Mouse (Mus musculus) layer of hippocampus, postnatal 25 days (tissue): Measurements from ENCODE around the gene Cemip. TPM values are rescaled to one million over a fixed set of nuclear protein-coding genes. Genes with fewer than 3 reads are reported as not detected.
A peak's percentile ranks its signal among the peaks of the same experiment; 100 is the strongest.

Experiments used
- DNase-seq, 2 experiments: peaks; one replicate each; pipeline ENCODE4 v3.0.0; 2022; ENCODE audit warnings: mixed read lengths in 2 of 2, low spot score in 1 of 2; ENCODE audit errors: extremely low spot score in 1 of 2
- total RNA-seq, 2 experiments: library from RNA; stranded (reverse); gene quantifications; 2 replicates each; pipeline ENCODE4 v1.2.3; 2021

Cemip gene
- total RNA-seq, 2 experiments from 2014 or later: 21.6 to 25.9 TPM

DNA sequence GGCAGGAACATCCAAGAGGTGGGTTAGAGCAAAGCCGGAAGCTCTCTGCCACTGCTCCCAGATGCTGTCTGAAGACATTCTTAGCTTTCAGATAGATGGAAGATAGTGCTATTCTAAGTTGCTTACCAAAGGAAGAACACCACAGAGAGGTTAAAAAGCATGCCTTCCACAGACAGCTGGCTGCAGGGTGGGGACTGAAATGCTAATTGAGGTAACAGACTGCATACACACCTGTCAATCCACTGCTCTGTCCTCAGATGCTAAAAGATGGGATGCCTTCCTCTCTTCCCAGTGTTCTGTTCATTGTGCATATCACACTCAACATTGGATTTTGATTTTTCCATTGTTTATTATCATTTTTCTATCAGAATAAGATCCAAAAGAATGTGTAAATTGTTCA, 11.8 kb upstream of the Cemip start:
- DNase-seq: no peak

- peak in 1 of 2 experiments; percentile 45 for DNase-seq
These were observed 10.2 kb upstream of the Cemip start for GRCm38 (mm10) chr7:84096501-84096900.

DNA sequence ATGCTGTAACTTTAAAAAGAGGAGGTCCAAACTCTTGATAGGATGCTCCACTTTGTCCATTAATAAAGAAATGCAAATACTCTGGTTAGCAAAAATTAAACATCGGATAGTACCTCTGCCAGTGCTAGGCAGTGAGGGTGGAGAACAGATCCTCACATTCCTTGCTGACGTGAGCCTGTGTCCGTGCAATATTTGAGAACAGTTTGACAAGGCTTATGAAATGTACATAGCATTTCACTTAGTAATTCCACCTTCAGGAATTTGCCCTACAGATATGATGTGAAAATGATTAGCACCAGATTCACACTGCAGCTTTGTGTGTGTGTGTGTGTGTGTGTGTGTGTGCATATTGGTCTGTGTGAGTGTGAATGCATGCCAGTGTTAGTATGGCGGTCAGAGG, 4.5 kb upstream of the Cemip start:
- DNase-seq: no peak

DNA sequence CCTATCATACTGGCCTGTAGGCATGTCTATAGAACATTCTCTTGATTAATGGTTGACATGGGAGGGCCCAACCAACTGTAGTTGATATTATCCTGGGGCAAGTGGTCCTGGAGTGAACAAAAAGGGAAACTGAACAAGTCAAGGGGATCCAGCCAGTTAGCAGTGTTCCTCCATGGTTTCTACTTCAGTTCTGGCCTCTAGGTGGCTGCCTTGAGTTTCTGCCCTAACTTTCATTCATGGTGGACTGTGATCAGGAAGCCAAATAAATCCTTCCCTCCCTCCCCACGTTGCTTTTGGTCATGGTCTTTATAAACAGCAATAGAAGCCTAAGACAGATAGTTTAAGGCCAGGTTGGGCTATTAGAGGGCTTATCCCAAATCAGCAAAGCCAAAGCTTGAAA, 3.5 kb upstream of the Cemip start:
- DNase-seq: no peak

- peak; percentile 31 to 82 for DNase-seq
These were observed 2.7 kb upstream of the Cemip start for GRCm38 (mm10) chr7:84088971-84089370.

DNA sequence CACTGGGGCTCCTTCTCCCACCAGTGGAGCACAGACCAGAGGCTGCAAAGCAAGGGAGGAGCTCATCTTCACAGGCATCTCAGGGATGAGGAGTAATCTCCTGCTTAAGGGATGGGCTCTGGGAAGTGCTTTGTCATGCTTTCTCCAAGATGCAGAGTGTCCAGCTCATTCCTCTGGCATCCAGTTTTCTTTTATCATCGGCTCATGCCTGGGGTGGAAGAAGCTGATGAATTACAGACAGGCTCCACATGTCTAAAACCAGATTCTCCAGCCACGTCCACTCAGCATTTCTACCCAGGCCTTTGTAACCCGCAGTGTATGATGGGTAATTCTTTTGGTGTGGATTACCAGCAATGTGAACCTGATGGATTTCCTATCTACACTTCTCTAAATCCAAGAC, 1.9 kb upstream of the Cemip start:
- no peak for DNase-seq

- peak; percentile 23 to 40 for DNase-seq
These were observed 1.0 kb downstream of the Cemip start for GRCm38 (mm10) chr7:84085049-84085945.

- no peak for DNase-seq
These were observed 8.9 kb downstream of the Cemip start for GRCm38 (mm10) chr7:84077257-84078013.

DNA sequence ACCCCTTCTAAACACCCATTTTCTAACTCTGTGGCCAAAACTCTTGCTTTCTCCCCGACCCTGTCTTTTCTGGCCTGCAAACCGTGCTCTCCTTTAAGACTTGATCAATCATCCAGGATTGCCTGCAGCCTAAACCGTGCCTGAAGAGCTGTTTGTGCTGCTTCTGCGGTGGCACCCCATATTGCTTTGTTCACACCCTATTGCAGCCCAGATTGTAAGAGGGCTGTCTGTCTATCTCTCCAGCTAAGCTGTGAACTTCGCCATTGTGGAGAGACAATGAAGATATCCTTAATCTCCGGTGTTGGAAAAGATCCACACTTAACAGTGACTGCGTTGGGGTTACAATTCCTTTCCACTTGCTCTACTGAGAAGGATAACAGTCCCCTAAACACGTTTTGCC, 12.0 kb downstream of the Cemip start:
- DNase-seq: no peak

- DNase-seq: no peak
These were observed 12.4 kb downstream of the Cemip start for GRCm38 (mm10) chr7:84073856-84074255.

DNA sequence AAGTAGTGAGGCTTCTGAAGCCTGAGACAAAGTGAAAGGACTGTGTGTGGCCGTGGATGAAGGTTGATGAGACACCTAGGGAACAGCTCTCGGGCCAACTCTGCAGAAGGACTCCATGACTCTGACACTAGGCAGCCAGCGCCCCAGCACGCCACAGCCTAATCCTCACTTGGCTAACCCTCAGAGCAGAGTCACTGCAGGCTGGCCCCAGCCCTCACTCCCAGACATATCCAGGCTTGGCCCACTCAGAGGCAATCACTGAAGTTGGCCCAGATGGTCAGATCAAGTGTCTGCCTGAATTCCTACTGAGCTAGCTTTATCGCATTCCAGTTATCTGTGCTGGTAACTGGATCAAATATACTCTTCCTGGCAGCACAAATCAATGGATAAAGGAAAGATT, 17.4 kb downstream of the Cemip start:
- DNase-seq: no peak

DNA sequence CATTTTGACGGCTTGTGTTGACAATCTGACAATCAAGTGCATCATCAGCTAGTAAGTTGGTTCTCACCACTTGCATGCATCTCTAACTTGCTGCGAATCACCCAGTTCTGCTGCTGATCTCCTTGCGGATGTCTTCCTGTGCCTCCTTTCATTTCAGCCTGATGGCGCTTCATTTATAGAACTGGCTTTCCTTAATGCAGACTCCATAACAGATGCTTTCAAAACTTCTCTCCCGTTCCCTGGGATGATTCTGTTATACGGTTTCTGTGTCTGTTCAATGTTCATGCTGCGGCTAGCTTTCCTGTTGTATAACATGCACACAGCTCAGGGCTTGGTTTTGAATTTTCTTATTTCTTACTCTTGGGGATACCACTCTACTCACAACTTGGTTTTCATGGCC, 26.5 kb downstream of the Cemip start:
- DNase-seq: no peak

GRCm38 (mm10) chr7:84055961-84056629, 30.2 kb downstream of the Cemip start:
- no peak for DNase-seq

DNA sequence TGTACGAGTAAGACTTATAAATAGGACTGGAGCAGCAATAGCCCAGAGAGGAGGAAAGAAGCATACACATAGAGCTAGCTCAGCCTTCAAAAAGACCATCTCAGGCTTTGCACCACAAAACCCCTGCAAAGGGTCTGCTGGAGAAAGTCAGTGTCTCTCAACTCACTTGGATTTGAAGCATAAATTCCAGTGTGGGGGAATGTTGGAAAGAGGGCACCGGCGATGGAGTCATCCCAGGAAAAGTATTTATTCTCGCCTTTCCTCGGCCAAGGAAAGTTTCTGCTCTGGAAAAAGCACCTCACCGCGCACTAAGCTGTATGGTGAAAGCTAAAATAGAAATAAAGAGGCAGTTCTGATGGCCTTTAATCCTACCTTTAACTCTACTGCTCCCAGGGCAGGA, 32.4 kb downstream of the Cemip start:
- DNase-seq: no peak

GRCm38 (mm10) chr7:84051423-84051822, 34.9 kb downstream of the Cemip start:
- DNase-seq: no peak

GRCm38 (mm10) chr7:84045546-84045945, 40.8 kb downstream of the Cemip start:
- no peak for DNase-seq

GRCm38 (mm10) chr7:84044581-84045290, 41.6 kb downstream of the Cemip start:
- peak; percentile 46 to 54 for DNase-seq

GRCm38 (mm10) chr7:84042726-84043125, 43.6 kb downstream of the Cemip start:
- DNase-seq: no peak

DNA sequence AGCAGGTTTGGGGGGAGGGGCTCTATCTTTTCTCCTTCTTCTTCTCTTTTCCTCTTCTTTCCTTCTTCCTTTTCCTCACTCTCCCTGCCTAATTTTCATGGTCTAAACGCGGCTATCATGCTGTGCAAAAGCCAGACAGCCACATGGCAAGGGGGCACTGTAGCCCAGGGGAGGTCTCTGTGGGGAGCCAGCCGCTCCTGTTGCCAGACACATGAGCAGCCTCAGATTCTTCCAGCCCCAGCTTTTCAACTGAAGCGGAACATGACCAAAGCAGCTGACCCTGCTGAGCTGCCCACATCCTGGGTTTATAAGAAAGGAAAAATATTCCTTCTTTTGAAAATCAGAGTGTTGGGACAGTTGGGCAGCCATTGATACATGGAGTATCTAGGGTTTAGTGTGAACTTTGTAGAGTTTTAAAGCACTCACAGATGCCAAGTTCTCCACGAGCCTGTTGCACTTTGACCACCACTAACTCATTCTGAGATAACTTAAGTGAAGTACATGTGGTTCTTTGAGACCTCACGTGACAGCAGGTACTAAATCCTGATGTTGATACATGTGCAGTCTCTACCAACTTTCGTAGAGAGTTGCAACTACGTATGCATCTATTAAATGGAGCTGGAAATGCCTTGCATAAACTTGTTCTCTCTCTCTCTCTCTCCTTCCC, 46.3 kb downstream of the Cemip start:
- DNase-seq: no peak

DNA sequence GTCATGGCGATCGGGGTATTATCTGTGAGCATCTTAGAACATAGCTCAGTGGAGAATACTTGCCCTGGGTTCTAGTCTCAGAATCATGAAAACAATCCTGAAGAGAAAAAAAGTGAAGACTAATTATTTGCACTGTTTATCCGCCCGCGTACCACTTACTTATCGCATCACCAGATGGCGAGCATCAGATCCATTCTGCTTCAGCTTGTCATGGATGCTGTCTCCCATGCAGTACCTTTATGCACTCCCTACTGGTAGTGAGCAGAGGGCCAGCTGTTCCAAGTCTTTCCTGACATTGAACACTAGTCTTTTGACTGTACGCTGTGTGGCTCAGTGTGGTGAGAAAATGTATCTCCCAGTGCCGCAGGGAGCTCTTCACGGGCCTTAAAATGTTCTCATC, 47.7 kb downstream of the Cemip start:
- DNase-seq: no peak
